Mouse (Mus musculus): ENCODE measurements at regions not wholly inside any gene's neighbourhood (a gene's known extent, or its start where the extent isn't known, plus 50 kb on each side); places are given as distances from the start of the nearest gene placed in this dataset.
A peak's percentile ranks its signal among the peaks of the same experiment; 100 is the strongest.

GRCm38 (mm10) chr10:92625781-92626180, 96.4 kb downstream of the Nedd1 start:
- DNase-seq (ENCODE audit: low spot score) (peak; percentile 39), ATAC-seq (ENCODE audit: low FRiP score) (no peak)
- H3K9ac ChIP-seq (replicated peaks; ENCODE audit: low read length, poor library complexity, severe bottlenecking), result no peak overlapping the region
- H3K27me3 ChIP-seq (ENCODE audit: insufficient read depth, low read length), result no peaks in the 10 kb centered on the region
- H3K4me1 ChIP-seq (ENCODE audit: insufficient read depth, low read length), result no peaks in the 10 kb centered on the region
- no peaks in the 10 kb centered on the region for H3K9me3 ChIP-seq (ENCODE audit: low read length)
- no peak overlapping the region for H3K4me2 ChIP-seq (ENCODE audit: low read depth, low read length, poor library complexity, severe bottlenecking)
- WGBS, result 74% methylated on average over 7 of the region's 7 CpGs
- H3K36me3 ChIP-seq (ENCODE audit: insufficient read depth, low read length), result no peaks in the 10 kb centered on the region
- H3K4me3 ChIP-seq (ENCODE audit: low read depth, low read length), result no peak overlapping the region
- no peak overlapping the region for H3K27ac ChIP-seq (ENCODE audit: low read depth, low read length)
- TF ChIP-seq CTCF (IDR thresholded peaks at IDR 0.05), result no peak

GRCm38 (mm10) chr10:92615684-92616379, 106.4 kb downstream of the Nedd1 start:
- H3K9ac ChIP-seq (replicated peaks; ENCODE audit: low read length, poor library complexity, severe bottlenecking), result no peak overlapping the region
- H3K4me1 ChIP-seq (ENCODE audit: insufficient read depth, low read length), result no peaks in the 10 kb centered on the region; the same call in 1 of the 2 replicates
- DNase-seq (ENCODE audit: low spot score) (no peak), ATAC-seq (ENCODE audit: low FRiP score) (no peak)
- TF ChIP-seq CTCF (IDR thresholded peaks at IDR 0.05), result no peak
- H3K9me3 ChIP-seq (ENCODE audit: low read length), result no peaks in the 10 kb centered on the region
- no peak overlapping the region for H3K27ac ChIP-seq (ENCODE audit: low read depth, low read length)
- 86% methylated on average over 4 of the region's 5 CpGs for WGBS
- no peak overlapping the region for H3K4me2 ChIP-seq (ENCODE audit: low read depth, low read length, poor library complexity, severe bottlenecking)
- no peaks in the 10 kb centered on the region for H3K27me3 ChIP-seq (ENCODE audit: insufficient read depth, low read length)
- no peak overlapping the region for H3K4me3 ChIP-seq (ENCODE audit: low read depth, low read length)
- no peaks in the 10 kb centered on the region for H3K36me3 ChIP-seq (ENCODE audit: insufficient read depth, low read length)

GRCm38 (mm10) chr10:92614341-92614740, 107.9 kb downstream of the Nedd1 start:
- DNase-seq (ENCODE audit: low spot score) (no peak), ATAC-seq (ENCODE audit: low FRiP score) (no peak)
- Histone ChIP-seq H3K4me3 (ENCODE audit: low read depth, low read length) (no peak overlapping the region), H3K4me2 (ENCODE audit: low read depth, low read length, poor library complexity, severe bottlenecking) (no peak overlapping the region), H3K9me3 (ENCODE audit: low read length) (no peaks in the 10 kb centered on the region), H3K9ac (replicated peaks; ENCODE audit: low read length, poor library complexity, severe bottlenecking) (no peak overlapping the region), H3K27ac (ENCODE audit: low read depth, low read length) (no peak overlapping the region), H3K27me3 (ENCODE audit: insufficient read depth, low read length) (no peaks in the 10 kb centered on the region), H3K4me1 (ENCODE audit: insufficient read depth, low read length) (no peaks in the 10 kb centered on the region; the same call in 1 of the 2 replicates), H3K36me3 (ENCODE audit: insufficient read depth, low read length) (no peaks in the 10 kb centered on the region)
- 45% methylated on average over 6 of the region's 6 CpGs for WGBS
- no peak for TF ChIP-seq CTCF (IDR thresholded peaks at IDR 0.05)

GRCm38 (mm10) chr10:92611060-92611459, 111.2 kb downstream of the Nedd1 start:
- Histone ChIP-seq H3K4me3 (ENCODE audit: low read depth, low read length) (no peak overlapping the region), H3K36me3 (ENCODE audit: insufficient read depth, low read length) (no peaks in the 10 kb centered on the region), H3K4me2 (ENCODE audit: low read depth, low read length, poor library complexity, severe bottlenecking) (no peak overlapping the region), H3K9ac (replicated peaks; ENCODE audit: low read length, poor library complexity, severe bottlenecking) (no peak overlapping the region), H3K27me3 (ENCODE audit: insufficient read depth, low read length) (no peaks in the 10 kb centered on the region), H3K9me3 (ENCODE audit: low read length) (no peaks in the 10 kb centered on the region), H3K4me1 (ENCODE audit: insufficient read depth, low read length) (no peaks in the 10 kb centered on the region; the same call in 1 of the 2 replicates), H3K27ac (ENCODE audit: low read depth, low read length) (no peak overlapping the region)
- DNase-seq (ENCODE audit: low spot score), result peak; percentile 20
- 66% methylated on average over 3 of the region's 3 CpGs for WGBS
- TF ChIP-seq CTCF (IDR thresholded peaks at IDR 0.05), result no peak
- no peak for ATAC-seq (ENCODE audit: low FRiP score)

- H3K4me2 ChIP-seq (ENCODE audit: low read depth, low read length, poor library complexity, severe bottlenecking), result no peak overlapping the region
- no peaks in the 10 kb centered on the region for H3K9me3 ChIP-seq (ENCODE audit: low read length)
- ATAC-seq (ENCODE audit: low FRiP score), result no peak
- DNase-seq (ENCODE audit: low spot score), result peak; percentile 10
- no peak overlapping the region for H3K27ac ChIP-seq (ENCODE audit: low read depth, low read length)
- H3K27me3 ChIP-seq (ENCODE audit: insufficient read depth, low read length), result no peaks in the 10 kb centered on the region
- no peak overlapping the region for H3K9ac ChIP-seq (replicated peaks; ENCODE audit: low read length, poor library complexity, severe bottlenecking)
- H3K4me1 ChIP-seq (ENCODE audit: insufficient read depth, low read length), result no peaks in the 10 kb centered on the region
- 37% methylated on average over 4 of the region's 4 CpGs for WGBS
- H3K36me3 ChIP-seq (ENCODE audit: insufficient read depth, low read length), result no peaks in the 10 kb centered on the region
- H3K4me3 ChIP-seq (ENCODE audit: low read depth, low read length), result no peak overlapping the region
- TF ChIP-seq CTCF (IDR thresholded peaks at IDR 0.05), result no peak
These were observed 115.5 kb downstream of the Nedd1 start for GRCm38 (mm10) chr10:92606761-92607160.

- Histone ChIP-seq H3K4me2 (ENCODE audit: low read depth, low read length, poor library complexity, severe bottlenecking) (no peak overlapping the region), H3K4me1 (ENCODE audit: insufficient read depth, low read length) (no peaks in the 10 kb centered on the region), H3K36me3 (ENCODE audit: insufficient read depth, low read length) (no peaks in the 10 kb centered on the region), H3K4me3 (ENCODE audit: low read depth, low read length) (no peak overlapping the region), H3K27ac (ENCODE audit: low read depth, low read length) (no peak overlapping the region), H3K27me3 (ENCODE audit: insufficient read depth, low read length) (no peaks in the 10 kb centered on the region), H3K9ac (replicated peaks; ENCODE audit: low read length, poor library complexity, severe bottlenecking) (no peak overlapping the region), H3K9me3 (ENCODE audit: low read length) (no peaks in the 10 kb centered on the region)
- 35% methylated on average over 3 of the region's 3 CpGs for WGBS
- ATAC-seq (ENCODE audit: low FRiP score), result no peak
- DNase-seq (ENCODE audit: low spot score), result no peak
- no peak for TF ChIP-seq CTCF (IDR thresholded peaks at IDR 0.05)
These were observed 116.6 kb downstream of the Nedd1 start for GRCm38 (mm10) chr10:92605646-92606045.

Measured in midbrain, postnatal 0 days (tissue).